Mouse (Mus musculus) lung, postnatal 0 days (tissue): ENCODE data around the gene Zdhhc16. TPM values are rescaled to one million over a fixed set of nuclear protein-coding genes. Genes with fewer than 3 reads are reported as not detected.
A peak's percentile ranks its signal among the peaks of the same experiment; 100 is the strongest.
"Not testable (repeated sequence)": the region's sequence is repeated elsewhere in the genome, so short reads cannot be mapped to it uniquely, and the experiment has no call there.

Experiments used
- ATAC-seq: fragments of 200-750 bp; cut with Nextera tagmentation; 2 replicates; pipeline ENCODE4 v1.8.0; 2017; ENCODE audit warnings: moderate library complexity
- DNase-seq: peaks from one replicate; pipeline ENCODE4 v3.0.0-alpha.2; 2016; ENCODE audit warnings: low spot score
- H3K27ac ChIP-seq: fragments of 300-500 bp; sonication (generic); 2 replicates; pipeline ENCODE4 v1.5.1; 2014; ENCODE audit warnings: antibody characterized with exemption, mild to moderate bottlenecking, low read length, mixed read lengths
- H3K27me3 ChIP-seq: fragments of 300-500 bp; sonication (generic); replicated peaks from 2 replicates; pipeline ENCODE4 v1.6.1; 2014; ENCODE audit warnings: low read length, mixed read lengths; ENCODE audit not compliant: insufficient read depth
- H3K36me3 ChIP-seq: fragments of 300-500 bp; sonication (generic); 2 replicates; pipeline ENCODE4 v1.6.1; 2014; ENCODE audit warnings: low read length, mixed read lengths; ENCODE audit not compliant: insufficient read depth
- H3K4me1 ChIP-seq: fragments of 300-500 bp; sonication (generic); 2 replicates; pipeline ENCODE4 v1.6.1; 2014; ENCODE audit warnings: antibody characterized with exemption, low read depth, low read length, mixed read lengths; ENCODE audit not compliant: insufficient read depth
- H3K4me2 ChIP-seq: fragments of 300-500 bp; sonication (generic); replicated peaks from 2 replicates; pipeline ENCODE4 v1.6.1; 2014; ENCODE audit warnings: low read depth, mild to moderate bottlenecking, low read length, moderate library complexity, mixed read lengths
- H3K4me3 ChIP-seq: fragments of 300-500 bp; sonication (generic); 2 replicates; pipeline ENCODE4 v1.5.1; 2014; ENCODE audit warnings: low read depth, low read length
- H3K9ac ChIP-seq: fragments of 300-500 bp; sonication (generic); replicated peaks from 2 replicates; pipeline ENCODE4 v1.6.1; 2014; ENCODE audit warnings: low read depth, mild to moderate bottlenecking
- H3K9me3 ChIP-seq: fragments of 300-500 bp; sonication (generic); 2 replicates; pipeline ENCODE4 v1.6.1; 2016; ENCODE audit warnings: low read length, mixed read lengths
- CTCF ChIP-seq: IDR thresholded peaks from 2 replicates; pipeline ENCODE4 v1.5.1; 2016; ENCODE audit warnings: antibody characterized with exemption, mild to moderate bottlenecking
- EP300 ChIP-seq: IDR thresholded peaks from 2 replicates; pipeline ENCODE4 v1.6.1; 2016; ENCODE audit warnings: antibody characterized with exemption, mild to moderate bottlenecking, control low read depth
- WGBS: fragments of 180-500 bp; shearing (Covaris S2); extraction: QIAGEN DNeasy Blood & Tissue Kit; methylation state at CpG from one replicate; pipeline ENCODE4 v1.1.7; 2014; 5-methylcytosine and 5-hydroxymethylcytosine counted together
- polyA plus RNA-seq: library from polyadenylated mRNA; unstranded; fragments of >200 nt; fragmentation: Nextera tagmentation; extraction: Ambion mirVana; gene quantifications from 2 replicates; pipeline ENCODE4 v1.2.1, GENCODE M21; 2015

The Zdhhc16 gene
- polyA plus RNA-seq, 1 experiment from 2014 or later = 55.1 TPM

- Histone ChIP-seq H3K4me3 (peak overlapping the region; percentile 71), H3K4me2 (peak overlapping the region; percentile 91), H3K9ac (peak overlapping the region; percentile 54), H3K27me3 (no peaks in the 10 kb centered on the region), H3K36me3 (peaks cover 12% of the 10 kb centered on the region), H3K27ac (peak overlapping the region; percentile 73), H3K9me3 (no peaks in the 10 kb centered on the region), H3K4me1 (peaks cover 18% of the 10 kb centered on the region; the same call in 1 of the 2 replicates)
- WGBS = under 1% methylated on average over 37 of the region's 53 CpGs
- DNase-seq = peak; percentile 27
- TF ChIP-seq EP300 = no peak
- no peak for TF ChIP-seq CTCF
- peak; percentile 24; the same call in 1 of the 2 replicates for ATAC-seq
Measured at GRCm38 (mm10) chr19:41912121-41913080, 20.9 kb upstream of the Zdhhc16 start.

- DNase-seq (peak; percentile 19), ATAC-seq (no peak)
- Histone ChIP-seq H3K27me3 (no peaks in the 10 kb centered on the region), H3K4me1 (peaks cover 16% of the 10 kb centered on the region; the same call in 1 of the 2 replicates), H3K27ac (peak overlapping the region; percentile 22; the same call in 1 of the 2 replicates), H3K4me3 (0 out of 2 replicates have a peak overlapping the region, but pooled peaks have one; percentile 71), H3K36me3 (peaks cover 17% of the 10 kb centered on the region), H3K9me3 (no peaks in the 10 kb centered on the region), H3K4me2 (peak overlapping the region; percentile 91), H3K9ac (no peak overlapping the region)
- TF ChIP-seq EP300 (no peak), CTCF (no peak)
- 41% methylated on average over 6 of the region's 6 CpGs for WGBS
Measured at GRCm38 (mm10) chr19:41913774-41914591, 19.3 kb upstream of the Zdhhc16 start.

DNA sequence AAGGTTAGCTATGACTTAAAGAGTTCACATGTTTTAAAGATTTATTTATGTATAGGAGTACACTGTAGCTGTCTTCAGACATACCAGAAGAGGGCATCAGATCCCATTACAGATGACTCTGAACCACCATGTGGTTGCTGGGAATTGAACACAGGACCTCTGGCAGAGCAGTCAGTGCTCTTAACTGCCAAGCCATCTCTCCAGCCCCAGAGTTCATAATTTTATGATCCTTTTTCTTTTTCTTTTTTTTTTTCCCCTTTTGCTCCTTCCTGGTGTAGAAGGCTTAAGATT lies 18.7 kb upstream of the Zdhhc16 start:
- H3K27me3 ChIP-seq, H3K4me2 ChIP-seq, H3K9ac ChIP-seq, H3K27ac ChIP-seq, H3K9me3 ChIP-seq, DNase-seq, H3K4me3 ChIP-seq, ATAC-seq: not testable (repeated sequence)
- peaks cover 20% of the 10 kb centered on the region for H3K36me3 ChIP-seq
- peaks cover 16% of the 10 kb centered on the region; the same call in 1 of the 2 replicates for H3K4me1 ChIP-seq

DNA sequence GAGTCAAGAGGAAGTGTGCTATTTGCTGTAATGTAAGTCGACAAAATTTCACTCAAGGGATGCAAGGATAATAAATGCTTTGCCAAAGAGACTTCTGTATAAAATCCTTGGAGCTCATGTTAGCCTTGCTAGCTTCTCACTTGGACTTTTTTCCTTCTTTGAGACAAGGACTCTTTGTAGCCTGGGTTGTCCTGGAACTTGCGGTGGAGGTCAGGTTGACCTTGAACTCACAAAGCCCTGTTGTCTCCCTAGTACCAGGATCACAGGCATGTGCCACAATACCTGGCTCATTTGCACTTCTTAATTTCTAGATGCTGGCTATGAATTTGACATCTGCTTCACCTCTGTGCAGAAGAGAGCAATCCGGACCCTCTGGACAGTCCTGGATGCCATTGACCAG lies 18.0 kb upstream of the Zdhhc16 start:
- no peak overlapping the region for H3K4me3 ChIP-seq
- DNase-seq = no peak
- H3K27me3 ChIP-seq = no peaks in the 10 kb centered on the region
- 84% methylated on average over 3 of the region's 3 CpGs for WGBS
- ATAC-seq = no peak
- no peak for TF ChIP-seq EP300
- H3K9me3 ChIP-seq = no peaks in the 10 kb centered on the region
- H3K27ac ChIP-seq = no peak overlapping the region
- H3K4me1 ChIP-seq = peaks cover 16% of the 10 kb centered on the region; the same call in 1 of the 2 replicates
- H3K9ac ChIP-seq = no peak overlapping the region
- peaks cover 20% of the 10 kb centered on the region for H3K36me3 ChIP-seq
- no peak overlapping the region for H3K4me2 ChIP-seq

DNA sequence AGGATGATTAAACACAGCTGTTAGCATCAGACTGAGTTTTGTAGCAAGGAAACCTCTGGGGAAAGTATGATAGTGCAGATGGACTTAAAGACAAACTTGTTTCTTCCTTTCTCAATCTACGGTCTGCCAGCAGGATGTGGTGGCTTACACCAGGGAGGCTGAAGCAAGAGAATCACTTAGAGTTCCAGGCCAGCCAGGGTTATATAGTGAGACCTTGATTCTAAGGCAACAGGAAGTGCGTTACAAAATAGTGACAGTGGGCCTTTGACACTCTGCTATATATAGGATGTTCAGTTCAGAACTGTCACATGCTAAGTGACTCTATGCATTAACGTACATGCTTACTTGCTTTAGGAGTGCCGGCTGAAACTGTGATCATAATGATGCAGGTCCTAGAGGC lies 16.4 kb upstream of the Zdhhc16 start:
- Histone ChIP-seq H3K36me3 (peaks cover 20% of the 10 kb centered on the region), H3K4me2 (no peak overlapping the region), H3K4me1 (peaks cover 16% of the 10 kb centered on the region; the same call in 1 of the 2 replicates), H3K4me3 (no peak overlapping the region), H3K9ac (no peak overlapping the region), H3K27ac (no peak overlapping the region), H3K9me3 (no peaks in the 10 kb centered on the region), H3K27me3 (no peaks in the 10 kb centered on the region)
- ATAC-seq = no peak
- no peak for TF ChIP-seq CTCF
- TF ChIP-seq EP300 = no peak
- 74% methylated on average over 4 of the region's 4 CpGs for WGBS
- DNase-seq = peak; percentile 11

- H3K9ac ChIP-seq = no peak overlapping the region
- H3K4me2 ChIP-seq = no peak overlapping the region
- ATAC-seq = no peak
- TF ChIP-seq EP300 (no peak), CTCF (no peak)
- no peak overlapping the region for H3K27ac ChIP-seq
- H3K36me3 ChIP-seq = peaks cover 23% of the 10 kb centered on the region
- 50% methylated on average over 4 of the region's 4 CpGs for WGBS
- H3K27me3 ChIP-seq = no peaks in the 10 kb centered on the region
- H3K9me3 ChIP-seq = no peaks in the 10 kb centered on the region
- no peak for DNase-seq
- no peaks in the 10 kb centered on the region for H3K4me1 ChIP-seq
- no peak overlapping the region for H3K4me3 ChIP-seq
Measured at GRCm38 (mm10) chr19:41919471-41919870, 13.8 kb upstream of the Zdhhc16 start.
